Mouse (Mus musculus): ENCODE data around the gene Ankra2. TPM values are rescaled to one million over a fixed set of nuclear protein-coding genes. Genes with fewer than 3 reads are reported as not detected.

Ankra2 gene
- polyA plus RNA-seq, 1 experiment from 2014 or later = 18.5 TPM

GRCm38 (mm10) chr13:98274023-98274422 is 11.1 kb downstream of the Ankra2 start:
- 71% methylated on average over 9 of the region's 9 CpGs for WGBS (ENCODE audit: missing documents)
- Histone ChIP-seq H3K79me2 (ENCODE audit: inconsistent target) (no peaks in the 10 kb centered on the region), H3K36me3 (ENCODE audit: inconsistent target) (peaks cover 55% of the 10 kb centered on the region), H3K27ac (no peak overlapping the region), H3K4me3 (ENCODE audit: inconsistent target) (no peak overlapping the region)

- peaks cover 40% of the 10 kb centered on the region for H3K36me3 ChIP-seq (ENCODE audit: inconsistent target)
- no peaks in the 10 kb centered on the region for H3K79me2 ChIP-seq (ENCODE audit: inconsistent target)
- no peak overlapping the region for H3K27ac ChIP-seq
- H3K4me3 ChIP-seq (ENCODE audit: inconsistent target) = no peak overlapping the region
- WGBS (ENCODE audit: missing documents) = 24% methylated on average over 4 of the region's 4 CpGs
Measured at GRCm38 (mm10) chr13:98275646-98276045, 12.8 kb downstream of the Ankra2 start.

- H3K79me2 ChIP-seq (ENCODE audit: inconsistent target) = no peaks in the 10 kb centered on the region
- WGBS (ENCODE audit: missing documents) = 83% methylated on average over 4 of the region's 7 CpGs
- H3K36me3 ChIP-seq (ENCODE audit: inconsistent target) = peaks cover 36% of the 10 kb centered on the region
- no peak overlapping the region for H3K4me3 ChIP-seq (ENCODE audit: inconsistent target)
- no peak overlapping the region for H3K27ac ChIP-seq
Measured at GRCm38 (mm10) chr13:98276253-98276652, 13.4 kb downstream of the Ankra2 start.

GRCm38 (mm10) chr13:98277501-98277900 is 14.6 kb downstream of the Ankra2 start:
- no peak overlapping the region for H3K27ac ChIP-seq
- H3K79me2 ChIP-seq (ENCODE audit: inconsistent target) = no peaks in the 10 kb centered on the region
- WGBS (ENCODE audit: missing documents) = 97% methylated on average over 2 of the region's 2 CpGs
- H3K36me3 ChIP-seq (ENCODE audit: inconsistent target) = peaks cover 23% of the 10 kb centered on the region
- H3K4me3 ChIP-seq (ENCODE audit: inconsistent target) = no peak overlapping the region

GRCm38 (mm10) chr13:98279686-98280085 is 16.8 kb downstream of the Ankra2 start, which contains the start of gene Gm21976:
Gene Gm21976 (plus strand): TSS chr13:98279887.
- no peak within 1 kb of the TSS for H3K4me3 ChIP-seq (ENCODE audit: inconsistent target)
- H3K27ac ChIP-seq = no peak within 1 kb of the TSS
- whole genome bisulfite sequencing (ENCODE audit: missing documents) = 90% methylated on average over 5 of the region's 5 CpGs
- H3K79me2 ChIP-seq (ENCODE audit: inconsistent target) = no peaks in the 10 kb centered on the region
- peaks cover 4% of the 10 kb centered on the region; the same call in 1 of the 2 replicates for H3K36me3 ChIP-seq (ENCODE audit: inconsistent target)

- Histone ChIP-seq H3K79me2 (ENCODE audit: inconsistent target) (no peaks in the 10 kb centered on the region), H3K36me3 (ENCODE audit: inconsistent target) (no peaks in the 10 kb centered on the region), H3K4me3 (ENCODE audit: inconsistent target) (no peak overlapping the region), H3K27ac (no peak overlapping the region)
- WGBS (ENCODE audit: missing documents) = 67% methylated on average over 12 of the region's 12 CpGs
Measured at GRCm38 (mm10) chr13:98280990-98281650, 18.2 kb downstream of the Ankra2 start.

GRCm38 (mm10) chr13:98290719-98291118 is 27.8 kb downstream of the Ankra2 start:
- H3K79me2 ChIP-seq (ENCODE audit: inconsistent target) = no peaks in the 10 kb centered on the region
- no peak overlapping the region for H3K4me3 ChIP-seq (ENCODE audit: inconsistent target)
- H3K36me3 ChIP-seq (ENCODE audit: inconsistent target) = no peaks in the 10 kb centered on the region
- WGBS (ENCODE audit: missing documents) = 51% methylated on average over 2 of the region's 2 CpGs
- H3K27ac ChIP-seq = no peak overlapping the region

- H3K4me3 ChIP-seq (ENCODE audit: inconsistent target) = no peak overlapping the region
Measured at GRCm38 (mm10) chr13:98291712-98292111, 28.8 kb downstream of the Ankra2 start.

GRCm38 (mm10) chr13:98296072-98296471 is 33.2 kb downstream of the Ankra2 start:
- 81% methylated on average over 5 of the region's 5 CpGs for WGBS (ENCODE audit: missing documents)
- Histone ChIP-seq H3K27ac (no peak overlapping the region), H3K36me3 (ENCODE audit: inconsistent target) (no peaks in the 10 kb centered on the region), H3K79me2 (ENCODE audit: inconsistent target) (no peaks in the 10 kb centered on the region), H3K4me3 (ENCODE audit: inconsistent target) (no peak overlapping the region)

More at GRCm38 (mm10) chr13:98291712-98292111, 28.8 kb downstream of the Ankra2 start:
- WGBS (ENCODE audit: missing documents) = 94% methylated on average over 8 of the region's 8 CpGs
- no peaks in the 10 kb centered on the region for H3K36me3 ChIP-seq (ENCODE audit: inconsistent target)
- no peak overlapping the region for H3K27ac ChIP-seq
- no peaks in the 10 kb centered on the region for H3K79me2 ChIP-seq (ENCODE audit: inconsistent target)

GRCm38 (mm10) chr13:98297883-98298482 is 35.1 kb downstream of the Ankra2 start:
- WGBS (ENCODE audit: missing documents) = 98% methylated on average over 6 of the region's 6 CpGs
- H3K79me2 ChIP-seq (ENCODE audit: inconsistent target) = no peaks in the 10 kb centered on the region
- H3K27ac ChIP-seq = no peak overlapping the region
- no peaks in the 10 kb centered on the region for H3K36me3 ChIP-seq (ENCODE audit: inconsistent target)
- H3K4me3 ChIP-seq (ENCODE audit: inconsistent target) = no peak overlapping the region

- Histone ChIP-seq H3K36me3 (ENCODE audit: inconsistent target) (no peaks in the 10 kb centered on the region), H3K27ac (no peak overlapping the region), H3K4me3 (ENCODE audit: inconsistent target) (no peak overlapping the region), H3K79me2 (ENCODE audit: inconsistent target) (no peaks in the 10 kb centered on the region)
- 59% methylated on average over 13 of the region's 21 CpGs for WGBS (ENCODE audit: missing documents)
Measured at GRCm38 (mm10) chr13:98298833-98299758, 36.2 kb downstream of the Ankra2 start.

GRCm38 (mm10) chr13:98305257-98305656 is 42.4 kb downstream of the Ankra2 start:
- 93% methylated on average over 9 of the region's 9 CpGs for WGBS (ENCODE audit: missing documents)
- no peak overlapping the region for H3K4me3 ChIP-seq (ENCODE audit: inconsistent target)
- H3K36me3 ChIP-seq (ENCODE audit: inconsistent target) = peaks cover 11% of the 10 kb centered on the region; the same call in 1 of the 2 replicates

GRCm38 (mm10) chr13:98306393-98306792 is 43.5 kb downstream of the Ankra2 start:
- Histone ChIP-seq H3K4me3 (ENCODE audit: inconsistent target) (no peak overlapping the region), H3K36me3 (ENCODE audit: inconsistent target) (peaks cover 12% of the 10 kb centered on the region; the same call in 1 of the 2 replicates), H3K79me2 (ENCODE audit: inconsistent target) (peaks cover 11% of the 10 kb centered on the region), H3K27ac (no peak overlapping the region)
- WGBS (ENCODE audit: missing documents) = 73% methylated on average over 5 of the region's 5 CpGs

More at GRCm38 (mm10) chr13:98305257-98305656, 42.4 kb downstream of the Ankra2 start:
- Histone ChIP-seq H3K79me2 (ENCODE audit: inconsistent target) (no peaks in the 10 kb centered on the region), H3K27ac (no peak overlapping the region)

- peaks cover 18% of the 10 kb centered on the region; the same call in 1 of the 2 replicates for H3K36me3 ChIP-seq (ENCODE audit: inconsistent target)
- H3K79me2 ChIP-seq (ENCODE audit: inconsistent target) = peaks cover 17% of the 10 kb centered on the region
- WGBS (ENCODE audit: missing documents) = 91% methylated on average over 14 of the region's 14 CpGs
- no peak overlapping the region for H3K4me3 ChIP-seq (ENCODE audit: inconsistent target)
- no peak overlapping the region for H3K27ac ChIP-seq
Measured at GRCm38 (mm10) chr13:98306852-98307475, 44.1 kb downstream of the Ankra2 start.
